Mouse (Mus musculus): ENCODE results near the gene Npl.
A peak's percentile ranks its signal among the peaks of the same experiment; 100 is the strongest.

Npl gene

DNA sequence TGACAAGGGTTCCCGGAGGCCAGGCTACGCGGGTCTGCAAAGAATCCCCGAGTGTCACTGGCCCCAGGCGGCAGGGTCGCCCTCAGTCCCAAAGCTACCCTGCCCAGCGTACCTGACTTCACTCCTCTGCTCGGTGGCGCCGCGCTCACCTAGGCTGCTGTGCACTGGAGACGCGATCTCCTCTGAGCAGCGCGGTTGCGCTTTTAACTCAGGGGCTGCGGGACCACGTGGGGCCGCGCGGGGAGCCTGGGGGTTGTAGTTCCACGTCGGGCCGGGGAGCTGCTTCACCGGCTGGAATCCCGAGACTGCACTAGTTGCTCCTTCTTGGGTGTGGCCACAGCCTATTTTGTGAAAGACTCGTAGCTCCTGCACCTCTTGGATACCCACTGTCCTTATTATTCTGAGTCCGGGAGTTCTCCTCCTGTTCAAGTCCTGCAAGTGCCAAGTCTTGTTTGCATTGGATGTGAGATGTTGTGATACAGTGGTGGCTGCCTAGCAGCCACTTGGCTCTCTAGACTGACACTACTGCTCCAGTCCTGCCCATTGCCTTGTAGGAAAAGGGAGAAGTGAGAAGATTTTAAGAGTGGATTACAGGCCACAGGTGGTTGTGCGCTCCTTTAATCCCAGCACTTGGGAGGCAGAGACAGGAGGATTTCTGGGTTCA lies at the start of gene Npl:
Gene Npl, minus strand, starts transcription at position 510 of the 664 bp plus-strand sequence.
- DNase-seq = peak; percentile 67

GRCm38 (mm10) chr1:153599302-153600045 lies 49.6 kb upstream of the Npl start:
- DNase-seq = peak; percentile 3

- no peak for DNase-seq
These were observed 48.9 kb upstream of the Npl start for GRCm38 (mm10) chr1:153598773-153599172.

GRCm38 (mm10) chr1:153593678-153594077 lies 43.8 kb upstream of the Npl start:
- DNase-seq = no peak

- no peak for DNase-seq
These were observed 40.4 kb upstream of the Npl start for GRCm38 (mm10) chr1:153590176-153590734.

DNA sequence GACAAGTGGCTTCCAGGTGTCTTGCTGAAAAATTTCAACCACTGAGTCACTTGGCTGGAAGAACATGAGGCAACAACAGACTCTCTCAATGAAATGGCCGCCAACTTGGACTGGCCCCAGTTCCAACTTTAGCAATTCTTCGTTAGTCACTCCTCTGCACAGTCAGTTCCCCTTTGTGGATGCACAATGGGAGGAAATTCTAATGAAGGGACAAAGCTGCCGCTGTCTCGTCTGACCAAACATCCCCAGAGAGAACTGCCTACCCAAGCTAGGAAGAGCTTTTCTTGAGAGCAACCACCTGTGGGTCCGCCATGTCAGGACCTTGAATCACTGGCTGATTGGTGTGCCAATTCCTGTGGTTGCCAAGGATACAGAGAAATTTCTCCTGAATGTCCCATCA lies 38.1 kb upstream of the Npl start:
- no peak for DNase-seq

GRCm38 (mm10) chr1:153586826-153587225 lies 37.0 kb upstream of the Npl start:
- no peak for DNase-seq

DNA sequence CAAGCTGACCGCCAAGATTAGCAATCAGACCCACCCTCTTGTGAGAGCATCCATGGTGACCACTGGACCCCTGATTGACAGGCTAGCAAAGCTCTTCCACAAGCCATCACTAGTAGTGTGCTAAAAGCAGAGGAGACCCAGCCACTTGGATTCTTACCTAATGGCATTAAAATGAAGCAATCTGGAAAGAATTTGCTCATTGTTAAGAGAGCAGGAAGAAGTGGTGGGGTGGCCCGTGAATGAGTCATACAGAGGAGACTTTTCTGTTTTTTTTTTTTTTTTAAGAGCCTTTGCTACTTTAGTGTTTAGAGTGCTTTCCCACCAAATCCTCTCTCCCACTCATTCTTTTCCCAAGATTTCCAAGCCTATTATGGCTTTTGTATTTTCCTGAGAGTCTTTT lies 35.9 kb upstream of the Npl start:
- no peak for DNase-seq

- DNase-seq = no peak
These were observed 33.3 kb upstream of the Npl start for GRCm38 (mm10) chr1:153583189-153583588.

DNA sequence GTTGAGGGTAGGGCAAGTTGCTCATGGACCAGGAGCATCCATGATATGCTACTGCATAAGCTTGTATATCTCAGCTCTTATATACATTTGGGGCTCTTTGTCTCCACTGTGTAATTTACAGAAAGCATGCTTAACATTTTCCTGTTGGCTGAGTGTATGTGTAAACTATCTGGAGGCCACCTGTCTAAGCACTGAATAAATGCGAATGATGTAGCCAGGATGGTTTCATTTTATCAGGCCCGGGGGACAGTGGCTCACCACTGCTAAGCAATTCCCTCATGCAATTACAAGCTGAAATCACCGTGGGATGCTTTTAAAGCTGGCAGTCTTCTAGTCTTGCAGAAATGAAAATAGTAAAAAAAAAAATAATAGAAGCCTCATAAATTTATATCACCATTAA lies 24.9 kb upstream of the Npl start:
- DNase-seq = no peak

GRCm38 (mm10) chr1:153572271-153573043 lies 22.6 kb upstream of the Npl start:
- no peak for DNase-seq

DNA sequence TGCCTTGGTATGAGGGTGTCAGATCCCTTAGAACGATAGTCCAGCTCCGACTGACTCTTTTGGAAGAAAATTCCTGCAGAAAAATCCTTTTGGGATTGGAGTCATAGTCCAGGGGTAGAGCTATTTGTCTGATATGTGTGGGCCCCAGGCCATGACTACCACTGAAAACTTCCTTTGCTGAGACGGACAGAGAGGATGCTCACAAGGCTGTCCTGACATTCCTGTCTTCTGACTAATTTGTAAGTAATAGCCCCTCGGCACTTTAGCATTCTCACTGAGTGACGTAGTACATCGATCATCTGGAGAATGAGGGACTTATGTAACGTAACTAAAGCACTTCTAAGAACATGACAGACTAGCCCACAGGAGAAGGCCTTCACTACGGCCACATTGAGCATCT lies 15.9 kb upstream of the Npl start:
- DNase-seq = no peak

DNA sequence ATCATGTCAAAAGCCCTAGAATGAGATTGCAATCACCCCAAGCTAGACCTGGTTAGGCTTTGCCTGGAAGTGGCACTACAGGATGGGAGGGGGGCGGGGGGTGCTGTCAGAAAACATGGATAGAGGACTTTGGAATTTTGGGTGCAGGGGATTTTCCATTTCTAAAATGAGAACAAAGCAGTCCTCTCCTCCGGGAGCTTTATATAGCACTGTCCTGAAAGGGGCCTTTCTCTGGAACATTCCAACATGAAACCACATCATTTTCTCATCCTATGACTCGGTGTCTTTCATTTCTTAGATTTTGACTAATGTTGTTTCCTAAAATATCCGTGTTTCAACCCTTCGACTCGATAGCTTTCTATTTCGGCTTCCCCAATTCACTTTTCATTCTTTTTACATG lies 14.9 kb upstream of the Npl start:
- no peak for DNase-seq

DNA sequence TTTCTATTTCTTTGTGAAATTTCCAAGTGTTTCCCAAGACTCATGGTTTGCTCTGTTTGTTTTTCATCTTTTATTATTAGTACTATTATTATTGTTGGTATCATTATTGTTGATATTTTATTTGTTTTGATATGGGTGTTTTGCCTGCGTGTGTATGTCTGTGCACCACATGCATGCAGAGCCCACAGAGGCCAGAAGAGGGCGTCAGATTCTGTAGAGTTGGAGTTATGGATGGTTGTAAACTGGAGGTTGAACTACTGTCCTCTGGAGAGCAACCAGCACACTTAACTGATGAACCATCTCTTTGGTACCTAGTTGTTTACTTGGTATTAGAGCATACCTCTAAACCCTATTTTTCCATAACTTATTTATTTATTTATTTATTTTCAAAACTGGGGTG lies 13.8 kb upstream of the Npl start:
- no peak for DNase-seq

DNA sequence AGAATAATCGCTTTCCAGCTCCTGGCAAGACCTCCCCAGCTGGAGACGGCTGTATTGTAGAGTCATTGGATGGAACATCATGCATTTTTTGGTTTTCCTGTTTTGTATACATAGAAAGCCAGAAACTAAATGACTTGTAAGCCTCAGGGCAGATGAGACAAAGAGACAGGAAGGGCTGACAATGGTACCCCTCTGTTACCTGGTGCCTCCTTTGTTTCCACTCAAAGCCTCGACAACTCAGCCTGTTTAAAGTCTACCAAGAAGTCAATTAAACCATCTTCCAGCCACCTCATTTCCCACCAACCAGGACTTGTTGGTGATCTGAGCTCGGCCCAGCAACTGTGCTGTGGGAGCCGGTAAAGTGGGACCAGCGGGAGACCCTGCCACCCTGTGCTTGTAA lies 11.0 kb upstream of the Npl start:
- DNase-seq = no peak

- no peak for DNase-seq
These were observed 9.9 kb upstream of the Npl start for GRCm38 (mm10) chr1:153559701-153560100.

GRCm38 (mm10) chr1:153559126-153559647 lies 9.3 kb upstream of the Npl start:
- DNase-seq = peak; percentile 31

GRCm38 (mm10) chr1:153556896-153557295 lies 7.1 kb upstream of the Npl start:
- no peak for DNase-seq

GRCm38 (mm10) chr1:153556202-153556601 lies 6.4 kb upstream of the Npl start:
- no peak for DNase-seq

GRCm38 (mm10) chr1:153550814-153551213 lies 969 bp upstream of the Npl start:
- no peak for DNase-seq

DNA sequence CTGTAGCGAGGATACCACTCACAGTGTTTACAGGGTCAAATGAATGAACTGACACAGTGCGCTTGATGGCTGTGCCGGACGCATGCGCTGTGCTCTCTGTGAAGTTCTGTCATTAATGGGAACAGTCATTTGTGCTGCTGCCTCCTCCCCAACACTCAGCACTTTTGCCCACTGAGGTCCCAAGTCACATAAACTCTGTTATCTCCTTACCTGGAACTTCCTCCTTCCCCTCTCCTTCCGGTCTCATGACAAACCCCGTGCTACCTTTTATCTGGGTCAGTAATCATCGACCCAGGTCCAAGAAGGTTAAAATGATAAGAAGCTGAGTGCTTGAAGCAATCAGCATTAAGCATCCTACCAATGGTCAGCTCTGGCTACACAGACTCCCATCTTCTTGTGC lies 2.3 kb downstream of the Npl start:
- no peak for DNase-seq

- no peak for DNase-seq
These were observed 4.6 kb downstream of the Npl start for GRCm38 (mm10) chr1:153545196-153545595.

- DNase-seq = peak; percentile 80
These were observed 7.0 kb downstream of the Npl start for GRCm38 (mm10) chr1:153542726-153543320.

Data from kidney, adult 11 months (tissue).